Mouse (Mus musculus) right cerebral cortex, postnatal 25 days (tissue): ENCODE data around the gene Synm.

Experiments used
- DNase-seq: peaks from one replicate; pipeline ENCODE4 v3.0.0; 2022

Synm gene

DNA sequence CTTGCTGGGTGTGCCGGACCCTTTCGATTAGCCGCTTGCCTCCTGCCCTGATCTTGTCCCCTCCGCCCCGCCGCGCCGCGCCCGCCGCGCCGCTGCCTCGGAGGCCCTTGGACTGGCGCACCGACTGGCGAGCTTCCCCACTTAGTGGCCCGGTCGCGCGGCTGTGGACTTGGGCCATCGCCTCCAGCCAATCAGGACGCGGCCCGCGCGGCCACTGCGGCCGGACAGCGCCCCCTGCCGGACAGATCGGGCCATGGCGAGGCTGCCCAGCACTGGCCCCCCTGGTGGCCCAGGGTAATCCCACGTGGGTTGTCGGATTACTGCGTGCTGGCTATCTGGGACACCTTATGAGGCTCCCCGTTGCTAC, at the start of gene Synm:
Gene Synm (minus strand): TSS at position 114 of the 367 bp plus-strand sequence.
- peak; percentile 89 for DNase-seq

DNA sequence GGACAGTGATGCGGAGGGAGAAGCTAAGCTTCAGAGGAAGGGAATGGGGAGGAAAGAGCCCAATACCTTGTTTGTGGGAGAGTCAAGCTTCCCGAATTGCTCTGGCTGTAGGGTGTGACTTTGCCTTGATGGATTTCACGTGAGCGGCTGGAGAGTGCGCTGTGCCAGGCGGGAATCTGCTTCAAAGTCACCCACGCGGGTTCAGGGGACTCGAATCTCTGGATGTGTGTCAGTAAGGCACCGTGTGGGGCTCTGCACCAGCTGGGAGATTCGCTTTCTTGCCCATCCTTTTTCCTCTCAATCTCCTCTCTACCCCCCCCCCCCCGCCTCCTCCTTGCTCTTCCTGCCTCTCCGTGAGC, 44.3 kb upstream of the Synm start:
- DNase-seq = no peak

GRCm38 (mm10) chr7:67803015-67803856, 43.7 kb upstream of the Synm start:
- peak; percentile 81 for DNase-seq

- DNase-seq = no peak
These were observed 41.5 kb upstream of the Synm start for GRCm38 (mm10) chr7:67801022-67801421.

- no peak for DNase-seq
These were observed 41.0 kb upstream of the Synm start for GRCm38 (mm10) chr7:67800547-67800946.

- DNase-seq = no peak
These were observed 38.9 kb upstream of the Synm start for GRCm38 (mm10) chr7:67798476-67798875.

DNA sequence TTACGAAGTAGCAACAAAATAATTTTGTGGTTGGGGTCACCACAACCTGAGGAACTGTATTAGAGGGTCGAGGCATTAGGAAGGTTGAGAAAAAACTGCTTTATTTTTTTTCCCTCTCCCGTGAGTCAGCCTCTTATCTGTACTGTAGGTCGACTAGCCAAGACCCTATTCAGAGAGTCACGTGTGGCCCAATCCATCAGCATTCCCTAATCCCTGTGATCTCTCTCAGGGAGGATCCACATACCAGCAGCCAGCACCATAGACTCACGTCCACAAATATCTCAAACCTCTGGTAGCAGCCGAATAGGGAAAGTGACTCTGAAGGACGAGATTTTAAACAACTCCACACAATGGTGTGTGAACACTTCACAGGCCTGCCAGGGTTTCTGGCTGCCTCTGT, 37.5 kb upstream of the Synm start:
- no peak for DNase-seq

GRCm38 (mm10) chr7:67793449-67793848, 33.9 kb upstream of the Synm start:
- DNase-seq = no peak

DNA sequence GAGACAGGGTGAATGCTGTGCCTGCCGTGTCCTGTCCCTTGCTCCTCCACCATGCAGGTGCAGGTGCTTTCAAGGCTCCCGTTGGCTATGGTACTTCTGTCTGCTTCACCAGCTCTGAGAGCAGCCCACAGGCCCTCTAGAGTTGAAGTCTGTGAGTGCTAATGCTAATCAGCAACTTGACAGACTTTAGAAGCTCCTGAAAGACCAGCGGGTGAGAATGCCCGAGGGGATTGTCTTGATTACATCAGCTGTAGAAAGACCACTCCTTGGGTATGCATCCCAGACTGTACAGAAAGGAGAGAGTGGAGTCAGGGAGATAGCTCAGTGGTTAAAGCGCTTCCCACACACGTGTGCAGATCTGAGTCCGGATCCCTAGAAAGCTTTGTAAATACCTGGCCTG, 31.7 kb upstream of the Synm start:
- DNase-seq = no peak

DNA sequence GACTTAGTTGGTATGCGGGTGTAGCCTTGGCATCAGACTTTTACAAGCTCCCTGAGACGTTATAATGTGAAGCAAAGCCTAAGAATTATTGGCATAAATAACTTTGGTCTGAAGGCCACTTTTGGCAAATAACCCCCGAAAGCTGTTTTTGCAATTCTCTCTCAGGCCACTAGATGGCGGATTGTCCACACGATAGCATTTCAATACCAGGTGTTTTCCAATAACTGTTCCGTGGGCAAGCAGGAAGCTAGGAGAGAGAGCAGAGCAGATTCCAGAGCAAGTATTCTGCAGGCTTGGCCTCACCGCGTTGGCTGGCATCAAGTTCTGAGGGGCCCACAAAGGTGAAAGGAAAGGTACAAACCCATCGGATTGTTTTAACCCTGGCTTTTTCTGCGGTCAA, 29.2 kb upstream of the Synm start:
- peak; percentile 52 for DNase-seq

- no peak for DNase-seq
These were observed 28.3 kb upstream of the Synm start for GRCm38 (mm10) chr7:67787861-67788260.

- DNase-seq = no peak
These were observed 17.2 kb upstream of the Synm start for GRCm38 (mm10) chr7:67776636-67777305.

DNA sequence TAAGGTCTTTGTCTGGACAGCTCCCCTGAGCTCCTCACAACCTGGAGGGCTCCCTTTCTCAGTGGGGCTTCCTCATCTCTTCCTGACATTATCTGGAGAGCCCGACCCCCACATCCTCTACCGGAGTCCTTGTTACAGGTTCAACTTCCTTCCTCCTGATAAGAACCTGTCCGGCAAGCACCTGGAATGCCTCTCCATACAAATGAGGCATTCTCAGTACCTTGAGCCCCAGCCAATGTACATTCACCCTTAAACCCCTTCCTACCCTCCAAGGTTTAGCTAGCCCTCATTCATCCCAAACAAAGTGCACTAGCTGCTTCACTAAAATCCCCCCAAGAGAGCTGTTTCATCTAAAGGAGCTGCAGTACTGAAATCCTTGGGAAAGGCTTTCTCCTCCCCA, 16.1 kb upstream of the Synm start:
- no peak for DNase-seq

- DNase-seq = no peak
These were observed 12.7 kb upstream of the Synm start for GRCm38 (mm10) chr7:67772231-67772630.

DNA sequence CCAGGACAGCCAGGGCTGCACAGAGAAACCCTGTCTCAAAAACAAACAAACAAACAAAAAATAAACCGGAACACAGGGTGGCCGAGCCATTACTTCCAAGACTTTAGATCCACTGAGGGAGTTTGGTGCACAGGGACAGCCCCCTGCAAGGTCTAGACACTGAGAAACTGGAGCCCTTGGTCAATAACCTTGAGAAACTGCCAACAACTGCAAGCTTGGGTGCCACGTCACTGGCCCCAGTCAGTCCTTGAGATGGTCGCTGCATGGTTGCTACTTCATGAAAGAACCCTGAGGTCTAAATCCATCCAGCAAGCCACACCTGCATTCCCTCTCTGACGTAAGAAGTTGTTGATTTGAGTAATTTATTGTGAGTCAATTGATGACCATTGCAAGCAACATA, 9.9 kb upstream of the Synm start:
- DNase-seq = no peak

DNA sequence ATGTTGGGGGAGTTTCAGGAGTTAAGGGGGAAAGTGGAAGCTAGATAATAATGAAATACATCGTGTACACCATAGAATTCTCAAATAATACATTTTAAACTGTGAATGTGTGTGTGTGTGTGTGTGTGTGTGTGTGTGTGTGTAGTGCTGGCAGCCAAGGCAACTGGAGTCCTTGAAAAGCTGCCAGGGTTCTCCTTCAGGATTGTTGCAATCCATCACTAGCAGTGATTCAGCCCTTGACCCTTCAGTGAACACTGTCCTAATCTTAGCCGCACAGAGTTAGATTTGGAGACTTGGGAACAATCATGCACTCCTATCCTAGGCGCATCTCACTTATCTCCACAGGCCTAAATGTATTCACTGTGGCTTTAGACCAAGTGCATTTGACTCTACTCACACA, 8.6 kb upstream of the Synm start:
- no peak for DNase-seq

- DNase-seq = no peak
These were observed 4.1 kb upstream of the Synm start for GRCm38 (mm10) chr7:67763625-67764024.

DNA sequence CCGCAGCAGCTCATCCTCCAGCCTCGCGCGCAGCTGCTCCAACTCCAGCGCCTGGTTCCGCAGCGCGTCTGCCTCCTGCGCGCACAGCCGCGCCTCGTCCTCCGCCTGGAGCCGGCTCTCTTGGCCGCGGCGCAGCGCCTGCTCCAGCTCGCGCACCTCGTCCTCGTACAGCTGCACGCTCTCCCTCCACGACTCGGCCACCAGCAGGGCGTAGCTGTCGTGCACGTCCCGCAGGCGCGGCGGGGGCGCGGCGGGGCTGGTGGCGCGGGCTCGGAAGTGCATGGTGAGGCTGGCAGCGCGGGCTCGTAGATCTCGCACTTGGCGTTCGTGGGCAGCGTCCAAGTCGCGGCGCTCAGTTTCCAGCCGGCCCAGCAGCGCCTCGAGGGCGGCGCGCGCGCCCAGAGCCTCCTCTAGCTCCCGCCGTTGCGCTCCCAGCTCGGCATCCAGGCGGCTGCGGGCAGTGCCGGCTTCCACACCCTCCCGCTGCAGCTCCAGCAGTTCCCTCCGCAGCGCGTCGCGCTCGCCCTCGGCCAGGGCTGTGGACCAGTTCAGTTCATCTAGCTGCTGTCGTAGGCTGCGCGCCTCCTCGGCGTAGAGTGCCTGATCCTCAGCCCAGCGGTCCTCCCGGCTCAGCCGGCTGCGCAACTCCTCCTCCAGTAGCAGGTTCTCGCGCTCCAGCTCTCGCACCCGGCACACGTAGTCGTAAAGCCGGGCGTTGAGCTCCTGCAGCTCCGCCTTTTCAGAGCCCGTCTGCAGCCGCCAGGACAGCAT, 499 bp downstream of the Synm start:
- DNase-seq = peak; percentile 83

DNA sequence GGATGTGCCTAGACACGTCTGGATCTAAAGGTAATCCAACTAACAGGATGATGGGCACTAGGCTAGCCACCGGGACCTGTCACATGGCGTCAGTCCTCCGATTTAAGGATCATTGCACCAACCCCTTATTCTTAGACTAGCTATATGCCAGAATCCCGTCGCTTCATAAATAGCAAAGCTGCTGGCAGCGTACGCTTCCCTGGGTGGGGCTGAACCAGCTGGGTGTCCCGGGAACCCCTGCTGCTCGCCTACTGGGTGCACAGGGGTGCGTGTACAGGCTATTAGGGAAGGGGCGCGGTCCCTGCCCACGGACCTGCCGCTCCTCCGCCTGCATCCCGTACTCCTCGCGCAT, 1.1 kb downstream of the Synm start:
- no peak for DNase-seq

DNA sequence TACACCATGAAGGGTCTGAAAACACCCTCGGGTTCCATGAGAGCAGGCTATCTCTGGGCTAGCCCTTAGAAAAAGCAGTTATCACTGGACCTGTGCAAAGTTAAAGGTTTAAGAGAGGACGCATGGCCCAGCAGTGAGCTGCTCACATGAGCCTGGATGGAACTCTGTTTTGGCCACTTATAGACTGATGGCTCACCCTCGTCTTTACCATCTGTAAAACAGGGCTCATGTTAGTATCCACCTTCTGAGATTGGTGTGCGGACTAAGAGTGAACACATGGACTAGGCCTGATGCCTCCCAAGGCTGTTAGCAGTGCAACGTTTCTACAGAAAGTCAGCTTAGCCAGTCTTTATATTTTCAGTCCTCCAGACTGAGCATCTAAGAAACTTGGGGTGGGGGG, 2.9 kb downstream of the Synm start:
- no peak for DNase-seq

GRCm38 (mm10) chr7:67755366-67755765, 4.2 kb downstream of the Synm start:
- DNase-seq = no peak

DNA sequence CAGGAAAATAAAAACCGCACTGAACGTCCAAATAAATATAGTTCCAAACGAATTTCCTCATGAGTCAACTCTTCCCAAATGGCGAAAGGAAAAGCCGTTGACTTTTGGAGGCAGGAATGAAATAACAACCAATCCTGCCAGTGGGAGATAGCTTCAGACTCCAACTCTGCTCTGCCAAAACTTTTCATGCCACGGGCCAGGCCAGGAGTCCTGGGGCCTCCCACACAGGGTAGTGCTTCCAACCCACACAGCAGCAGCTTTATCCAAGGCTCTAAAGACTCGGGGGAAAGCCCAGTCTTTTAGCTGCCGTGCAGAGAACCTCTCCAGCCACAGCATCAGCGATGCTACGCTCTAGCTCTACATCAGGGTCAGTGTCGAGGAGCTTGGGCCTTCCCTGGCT, 4.9 kb downstream of the Synm start:
- no peak for DNase-seq

DNA sequence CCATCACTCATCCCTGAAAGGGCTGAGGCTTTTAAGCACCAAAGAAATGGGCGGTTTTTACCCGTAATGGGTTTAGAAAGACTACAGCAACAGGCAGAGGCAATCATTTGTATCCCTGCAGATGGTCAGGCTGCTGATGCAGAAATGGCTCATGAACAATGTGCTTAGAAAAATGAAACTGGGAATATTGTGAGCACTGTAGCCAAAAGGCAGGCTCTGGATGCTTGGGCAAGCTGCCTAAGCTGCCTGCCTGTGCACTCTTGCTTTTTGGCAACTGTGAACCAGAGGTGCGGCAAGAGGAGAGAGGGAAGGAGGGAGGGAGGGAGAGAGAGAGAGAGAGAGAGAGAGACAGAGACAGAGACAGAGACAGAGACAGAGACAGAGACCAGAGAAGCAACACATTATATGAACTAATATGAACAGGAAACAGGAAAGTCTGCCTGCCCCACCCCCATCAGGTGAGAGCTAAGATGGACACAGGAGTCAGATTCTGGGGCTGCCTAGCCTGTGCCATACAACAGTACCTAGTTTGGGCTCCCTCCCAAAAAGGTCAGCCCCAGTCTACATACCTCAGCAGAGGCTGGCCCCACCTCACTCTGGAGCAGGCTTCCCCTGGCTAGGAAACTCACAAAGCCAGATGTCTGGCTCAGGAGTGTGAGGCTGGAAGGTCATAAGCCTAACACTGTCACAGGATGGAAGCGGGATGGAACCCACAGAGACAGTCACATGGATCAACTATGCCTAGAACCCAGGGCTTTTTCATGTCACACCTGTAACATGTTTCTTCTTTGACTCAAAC, 9.9 kb downstream of the Synm start:
- DNase-seq = no peak
